Mouse (Mus musculus) ES-Bruce4 (cell line): ENCODE measurements around the gene Hapln3. TPM values are rescaled to one million over a fixed set of nuclear protein-coding genes. Genes with fewer than 3 reads are reported as not detected.

ENCODE experiments used
- H3K27ac ChIP-seq: 2 replicates; pipeline ENCODE4 v1.5.1; 2012; ENCODE audit warnings: low read length, inconsistent platforms; ENCODE audit not compliant: insufficient read depth
- H3K27me3 ChIP-seq: 2 replicates; pipeline ENCODE4 v1.6.1; 2012; ENCODE audit warnings: mild to moderate bottlenecking, low read length, inconsistent platforms; ENCODE audit not compliant: control insufficient read depth, poor library complexity, insufficient read depth, severe bottlenecking
- H3K36me3 ChIP-seq: 2 replicates; pipeline ENCODE4 v1.6.1; 2012; ENCODE audit warnings: inconsistent platforms, mild to moderate bottlenecking, low read length, moderate library complexity; ENCODE audit not compliant: control insufficient read depth, poor library complexity, insufficient read depth, severe bottlenecking
- H3K4me1 ChIP-seq: one replicate; pipeline ENCODE4 v1.8.1; 2011; ENCODE audit warnings: low read length; ENCODE audit not compliant: control insufficient read depth, insufficient read depth
- H3K4me3 ChIP-seq: 2 replicates; pipeline ENCODE4 v1.5.1; 2011; ENCODE audit warnings: low read depth, mild to moderate bottlenecking, low read length
- H3K9ac ChIP-seq: 2 replicates; pipeline ENCODE4 v1.6.1; 2012; ENCODE audit warnings: low read depth, mild to moderate bottlenecking, inconsistent platforms; ENCODE audit not compliant: poor library complexity, severe bottlenecking
- H3K9me3 ChIP-seq: replicated peaks from 2 replicates; pipeline ENCODE4 v1.6.1; 2012; ENCODE audit warnings: mild to moderate bottlenecking, low read length, inconsistent platforms; ENCODE audit not compliant: control insufficient read depth, poor library complexity, insufficient read depth, severe bottlenecking
- CTCF ChIP-seq: IDR thresholded peaks from one replicate; pipeline ENCODE4 v1.8.1; 2011; ENCODE audit warnings: low read depth, low read length
- EP300 ChIP-seq: IDR thresholded peaks from 2 replicates; pipeline ENCODE4 v1.6.1; 2011; ENCODE audit warnings: low read depth, low read length; ENCODE audit not compliant: insufficient read depth
- POLR2A ChIP-seq: IDR thresholded peaks from one replicate; pipeline ENCODE4 v1.8.1; 2011; ENCODE audit warnings: low read length; ENCODE audit not compliant: insufficient read depth
- polyA plus RNA-seq: library from polyadenylated mRNA; stranded (reverse); fragments of >200 nt; gene quantifications from 2 replicates; pipeline ENCODE4 v1.2.4, GENCODE M21; 2011; ENCODE audit warnings: low read depth; ENCODE audit not compliant: missing spikeins, insufficient read depth, insufficient read length

Gene Hapln3
- polyA plus RNA-seq, 1 experiment = 1.7 TPM

- no peaks in the 10 kb centered on the region for H3K27me3 ChIP-seq
- H3K36me3 ChIP-seq = peaks cover 9% of the 10 kb centered on the region; the same call in 1 of the 2 replicates
- H3K9me3 ChIP-seq = no peaks in the 10 kb centered on the region
- peak within 1 kb of the TSS; percentile 23; the same call in 1 of the 2 replicates for H3K27ac ChIP-seq
- peak within 1 kb of the TSS; percentile 34 for H3K9ac ChIP-seq
- H3K4me1 ChIP-seq = peaks cover 3% of the 10 kb centered on the region
- H3K4me3 ChIP-seq = peak within 1 kb of the TSS; percentile 78
- TF ChIP-seq CTCF = no peak
- peak; percentile 84 for TF ChIP-seq POLR2A
- peak; percentile 77 for TF ChIP-seq EP300
These were observed 18.0 kb upstream of the Hapln3 start, which contains the start of gene Mfge8 for GRCm38 (mm10) chr7:79148711-79149266. Mfge8 (minus strand) TSS chr7:79149060.

- Histone ChIP-seq H3K4me3 (peak overlapping the region; percentile 78), H3K9ac (peak overlapping the region; percentile 34), H3K9me3 (no peaks in the 10 kb centered on the region), H3K27ac (0 out of 2 replicates have a peak overlapping the region, but pooled peaks have one; percentile 23), H3K36me3 (peaks cover 12% of the 10 kb centered on the region), H3K27me3 (no peaks in the 10 kb centered on the region), H3K4me1 (peaks cover 3% of the 10 kb centered on the region)
- no peak for TF ChIP-seq EP300
- no peak for TF ChIP-seq CTCF
- TF ChIP-seq POLR2A = no peak
These were observed 17.3 kb upstream of the Hapln3 start for GRCm38 (mm10) chr7:79147931-79148653.

- peak overlapping the region; percentile 49 for H3K4me3 ChIP-seq
- peaks cover 19% of the 10 kb centered on the region for H3K36me3 ChIP-seq
- no peaks in the 10 kb centered on the region for H3K9me3 ChIP-seq
- H3K4me1 ChIP-seq = peaks cover 3% of the 10 kb centered on the region
- no peaks in the 10 kb centered on the region for H3K27me3 ChIP-seq
- TF ChIP-seq EP300 (no peak), POLR2A (no peak), CTCF (no peak)
- no peak overlapping the region for H3K27ac ChIP-seq
- H3K9ac ChIP-seq = peak overlapping the region; percentile 34
These were observed 16.4 kb upstream of the Hapln3 start for GRCm38 (mm10) chr7:79147011-79147837.

GRCm38 (mm10) chr7:79140897-79141296 is 10.1 kb upstream of the Hapln3 start:
- H3K36me3 ChIP-seq = peaks cover 29% of the 10 kb centered on the region

GRCm38 (mm10) chr7:79139891-79140591 is 9.2 kb upstream of the Hapln3 start:
- Histone ChIP-seq H3K4me1 (peaks cover 5% of the 10 kb centered on the region), H3K27ac (peak overlapping the region; percentile 60), H3K27me3 (no peaks in the 10 kb centered on the region), H3K9ac (no peak overlapping the region), H3K9me3 (no peaks in the 10 kb centered on the region), H3K4me3 (no peak overlapping the region), H3K36me3 (peaks cover 24% of the 10 kb centered on the region)
- TF ChIP-seq CTCF (no peak), EP300 (0 out of 2 replicates have a peak, but pooled peaks have one; percentile 11)

More at GRCm38 (mm10) chr7:79140897-79141296, 10.1 kb upstream of the Hapln3 start:
- Histone ChIP-seq H3K9me3 (no peaks in the 10 kb centered on the region), H3K27ac (0 out of 2 replicates have a peak overlapping the region, but pooled peaks have one; percentile 60), H3K4me1 (peaks cover 5% of the 10 kb centered on the region), H3K9ac (no peak overlapping the region), H3K27me3 (no peaks in the 10 kb centered on the region), H3K4me3 (no peak overlapping the region)
- TF ChIP-seq CTCF (peak; percentile 89), POLR2A (no peak), EP300 (0 out of 2 replicates have a peak, but pooled peaks have one; percentile 17)
